8 mouse cellular contexts compared by ENCODE assay signal in genomic region chr3:108085281-108085720, GRCm38 (mm10). TPM values are rescaled to one million over a fixed set of nuclear protein-coding genes. Genes with fewer than 3 reads are reported as not detected.
DNase-seq lines count a peak whose midpoint lies in the region; ATAC-seq lines count a peak whose summit lies in the region.

No protein-coding gene starts in this region.

- H3K27me3 ChIP-seq in hindbrain, embryonic 13.5 days = no peaks in the 10 kb centered on the region; the same call in 1 of the 2 replicates

- peaks cover 6% of the 10 kb centered on the region for H3K36me3 ChIP-seq in hindbrain, embryonic 13.5 days

- H3K27ac ChIP-seq in hindbrain, embryonic 13.5 days = peak overlapping the region; percentile 87

- peak overlapping the region; percentile 99 for H3K4me2 ChIP-seq in hindbrain, embryonic 13.5 days

- H3K4me3 ChIP-seq in hindbrain, embryonic 13.5 days = peak overlapping the region; percentile 67

- no peaks in the 10 kb centered on the region for H3K9me3 ChIP-seq in hindbrain, embryonic 13.5 days

- H3K9ac ChIP-seq in hindbrain, embryonic 13.5 days = peak overlapping the region; percentile 87

- peak; percentile 87 for ATAC-seq in hindbrain, embryonic 13.5 days (ENCODE audit: low FRiP score)

- 0% methylated on average over 14 of the region's 14 CpGs for WGBS in hindbrain, embryonic 13.5 days

- H3K4me1 ChIP-seq in hindbrain, embryonic 13.5 days (replicated peaks) = peaks cover 58% of the 10 kb centered on the region

- DNase-seq in R1 (ENCODE audit: low read depth, low spot score) = peak; percentile 94
- peak; percentile 94 to 95 for DNase-seq in cerebellum, postnatal 14 days
- peak; percentile 81 to 89 for DNase-seq in frontal cortex, postnatal 14 days (ENCODE audit: low spot score in 2 of 2)
- DNase-seq in layer of hippocampus, postnatal 14 days (ENCODE audit: low spot score in 2 of 2) = peak; percentile 87 to 93
- DNase-seq in lung, postnatal 10 days = peak; percentile 98
- DNase-seq in ovary, postnatal 14 days (ENCODE audit: low spot score) = peak; percentile 85
- DNase-seq in thymus, postnatal 14 days = peak; percentile 93

RNA-seq across cellular contexts. Expression of gene Ampd2, which starts 1.1 kb away (rescaled TPM):
- polyA plus RNA-seq in hindbrain, embryonic 13.5 days (2015; fragmentation: Nextera tagmentation; extraction: Ambion mirVana) = 50.9 and 52.4 TPM in 2 replicates
- 10 to 100 TPM; 55.6 to 58.8 TPM for total RNA-seq in layer of hippocampus, postnatal 14 days (2021)

RNA-seq across cellular contexts. Expression of gene Gnat2, which starts 7.3 kb away (rescaled TPM):
- 0.10 and 0.43 TPM in 2 replicates for polyA plus RNA-seq in hindbrain, embryonic 13.5 days (2015; fragmentation: Nextera tagmentation; extraction: Ambion mirVana)
- total RNA-seq in layer of hippocampus, postnatal 14 days (2021) = not detected

RNA-seq across cellular contexts. Expression of gene Gstm4, which starts 40.6 kb away (rescaled TPM):
- 15.2 and 15.4 TPM in 2 replicates for polyA plus RNA-seq in hindbrain, embryonic 13.5 days (2015; fragmentation: Nextera tagmentation; extraction: Ambion mirVana)
- 10 to 100 TPM; 11.3 to 13.2 TPM for total RNA-seq in layer of hippocampus, postnatal 14 days (2021)

Comparison
In these comparisons a context has a peak if more than half of its experiments do, and no peak if none do; other contexts are left out.
1. Peak in every context shown above with its lines: DNase-seq, ATAC-seq, H3K4me3 ChIP-seq and H3K27ac ChIP-seq.